Mouse (Mus musculus) neural tube, embryonic 14.5 days (tissue): ENCODE data around the gene Krtdap. TPM values are rescaled to one million over a fixed set of nuclear protein-coding genes. Genes with fewer than 3 reads are reported as not detected.

Source experiments
- polyA plus RNA-seq: library from polyadenylated mRNA; unstranded; fragments of >200 nt; fragmentation: Nextera tagmentation; extraction: Ambion mirVana; gene quantifications from 2 replicates; pipeline ENCODE4 v1.2.1, GENCODE M21; 2014

Gene Krtdap
- polyA plus RNA-seq, 1 experiment from 2014 or later, result 0.88 TPM

Other genes starting within 250 kb of the Krtdap start
- gene Hspb6, start 235.7 kb upstream of the Krtdap start, polyA plus RNA-seq, result 7.0 and 8.4 TPM in 2 replicates
- gene Proser3, start 235.6 kb upstream of the Krtdap start, polyA plus RNA-seq, result 9.3 and 11.1 TPM in 2 replicates
- gene Lin37, start 228.1 kb upstream of the Krtdap start, polyA plus RNA-seq, result 55.4 and 57.4 TPM in 2 replicates
- 99.4 and 99.6 TPM in 2 replicates for gene U2af1l4, start 224.6 kb upstream of the Krtdap start, polyA plus RNA-seq
- 8.1 and 9.4 TPM in 2 replicates for gene Gm49396, start 224.6 kb upstream of the Krtdap start, polyA plus RNA-seq
- 111 and 126 TPM in 2 replicates for gene Psenen, start 224.3 kb upstream of the Krtdap start, polyA plus RNA-seq
- gene Igflr1, start 222.5 kb upstream of the Krtdap start, polyA plus RNA-seq, result 2.8 and 3.7 TPM in 2 replicates
- gene Kmt2b, start 199.2 kb upstream of the Krtdap start, polyA plus RNA-seq, result 13.6 and 14.6 TPM in 2 replicates
- gene Zbtb32, start 189.0 kb upstream of the Krtdap start, polyA plus RNA-seq, result 0.30 and 0.35 TPM in 2 replicates
- gene Upk1a, start 175.0 kb upstream of the Krtdap start, polyA plus RNA-seq, result 0.43 and 0.62 TPM in 2 replicates
- 1,118 and 1,342 TPM in 2 replicates for gene Cox6b1, start 161.7 kb upstream of the Krtdap start, polyA plus RNA-seq
- not detected in 2 replicates for gene Etv2, start 152.0 kb upstream of the Krtdap start, polyA plus RNA-seq
- 98.3 and 110 TPM in 2 replicates for gene Rbm42, start 137.6 kb upstream of the Krtdap start, polyA plus RNA-seq
- 22.4 and 23.9 TPM in 2 replicates for gene Haus5, start 122.9 kb upstream of the Krtdap start, polyA plus RNA-seq
- gene Pmis2, start 116.3 kb upstream of the Krtdap start, polyA plus RNA-seq, result not detected in 2 replicates
- gene 2200002J24Rik, start 89.0 kb upstream of the Krtdap start, polyA plus RNA-seq, result not detected in 2 replicates
- 1.9 and 2.9 TPM in 2 replicates for gene Atp4a, start 75.7 kb upstream of the Krtdap start, polyA plus RNA-seq
- gene Tmem147, start 58.4 kb upstream of the Krtdap start, polyA plus RNA-seq, result 286 and 323 TPM in 2 replicates
- gene Gapdhs, start 44.2 kb upstream of the Krtdap start, polyA plus RNA-seq, result 0.90 and 1.2 TPM in 2 replicates
- 1.7 and 2.0 TPM in 2 replicates for gene Sbsn, start 36.4 kb upstream of the Krtdap start, polyA plus RNA-seq
- gene Dmkn, start 24.1 kb upstream of the Krtdap start, polyA plus RNA-seq, result 0.73 and 2.3 TPM in 2 replicates
- gene Ffar2, start 35.9 kb downstream of the Krtdap start, polyA plus RNA-seq, result 0.24 and 0.35 TPM in 2 replicates
- gene Ffar3, start 68.3 kb downstream of the Krtdap start, polyA plus RNA-seq, result not detected in 2 replicates
- not detected in 2 replicates for gene Ffar1, start 73.7 kb downstream of the Krtdap start, polyA plus RNA-seq
- not detected in 2 replicates for gene Cd22, start 92.4 kb downstream of the Krtdap start, polyA plus RNA-seq
- 2.4 and 2.5 TPM in 2 replicates for gene Mag, start 127.0 kb downstream of the Krtdap start, polyA plus RNA-seq
- not detected in 2 replicates for gene Hamp2, start 136.8 kb downstream of the Krtdap start, polyA plus RNA-seq
- gene Hamp, start 156.1 kb downstream of the Krtdap start, polyA plus RNA-seq, result not detected in 2 replicates
- gene Usf2, start 168.9 kb downstream of the Krtdap start, polyA plus RNA-seq, result 28.2 and 28.9 TPM in 2 replicates
- 10.2 and 15.3 TPM in 2 replicates for gene Lsr, start 185.6 kb downstream of the Krtdap start, polyA plus RNA-seq
- gene Fam187b, start 185.9 kb downstream of the Krtdap start, polyA plus RNA-seq, result 0.40 and 0.44 TPM in 2 replicates